Mouse (Mus musculus) T-helper 2 cell (primary cell): Measurements from ENCODE around the gene Disp3.

Source experiments
- in situ Hi-C: fragments of 300-600 bp; cut with MboI, MseI; formaldehyde crosslinking; loops from one replicate; pipeline ENCODE4 v1.15.1; 2025; ENCODE audit warnings: high pct_unique_total_duplicates

Disp3 gene

GRCm38 (mm10) chr4:148291080-148291479, 3.3 kb upstream of the Disp3 start:
- in situ Hi-C loops, result no loop called here

- in situ Hi-C loops, result loop anchor here (5.0 kb wide), 1 partner anchor 116 kb away; no protein-coding TSS in a partner anchor
These were observed 337 bp upstream of the Disp3 start for GRCm38 (mm10) chr4:148288055-148288549.

- in situ Hi-C loops, result loop anchor here (5.0 kb wide), 1 partner anchor 115 kb away; no protein-coding TSS in a partner anchor
These were observed 724 bp downstream of the Disp3 start for GRCm38 (mm10) chr4:148287041-148287440.

- in situ Hi-C loops, result loop anchor here (5.0 kb wide), 1 partner anchor 114 kb away; no protein-coding TSS in a partner anchor
These were observed 1.3 kb downstream of the Disp3 start for GRCm38 (mm10) chr4:148286226-148287031.

GRCm38 (mm10) chr4:148284219-148284618, 3.5 kb downstream of the Disp3 start:
- in situ Hi-C loops, result no loop called here

GRCm38 (mm10) chr4:148276816-148277491, 10.8 kb downstream of the Disp3 start:
- in situ Hi-C loops, result no loop called here

- in situ Hi-C loops, result no loop called here
These were observed 13.1 kb downstream of the Disp3 start for GRCm38 (mm10) chr4:148274671-148275070.

- in situ Hi-C loops, result no loop called here
These were observed 14.5 kb downstream of the Disp3 start for GRCm38 (mm10) chr4:148273229-148273628.

GRCm38 (mm10) chr4:148271656-148272055, 16.1 kb downstream of the Disp3 start:
- in situ Hi-C loops, result no loop called here

GRCm38 (mm10) chr4:148266973-148267507, 20.7 kb downstream of the Disp3 start:
- in situ Hi-C loops, result no loop called here

- in situ Hi-C loops, result no loop called here
These were observed 27.8 kb downstream of the Disp3 start for GRCm38 (mm10) chr4:148259941-148260340.

- in situ Hi-C loops, result no loop called here
These were observed 38.4 kb downstream of the Disp3 start for GRCm38 (mm10) chr4:148249341-148249740.

GRCm38 (mm10) chr4:148240387-148240786, 47.4 kb downstream of the Disp3 start:
- in situ Hi-C loops, result no loop called here

- in situ Hi-C loops, result no loop called here
These were observed 48.2 kb downstream of the Disp3 start for GRCm38 (mm10) chr4:148239474-148240130.

- in situ Hi-C loops, result no loop called here
These were observed 48.8 kb downstream of the Disp3 start for GRCm38 (mm10) chr4:148238919-148239318.

GRCm38 (mm10) chr4:148238218-148238617, 49.5 kb downstream of the Disp3 start:
- in situ Hi-C loops, result no loop called here

- in situ Hi-C loops, result no loop called here
These were observed 51.1 kb downstream of the Disp3 start for GRCm38 (mm10) chr4:148236664-148237063.

- in situ Hi-C loops, result no loop called here
These were observed 54.7 kb downstream of the Disp3 start for GRCm38 (mm10) chr4:148233061-148233460.

- in situ Hi-C loops, result no loop called here
These were observed 55.1 kb downstream of the Disp3 start for GRCm38 (mm10) chr4:148232615-148233014.

GRCm38 (mm10) chr4:148232124-148232523, 55.6 kb downstream of the Disp3 start:
- in situ Hi-C loops, result no loop called here

- in situ Hi-C loops, result no loop called here
These were observed 58.1 kb downstream of the Disp3 start for GRCm38 (mm10) chr4:148229646-148230045.

GRCm38 (mm10) chr4:148222983-148223382, 64.8 kb downstream of the Disp3 start:
- in situ Hi-C loops, result no loop called here
